Mouse (Mus musculus) forebrain, embryonic 14.5 days (tissue): ENCODE results near the gene Ccdc30. TPM values are rescaled to one million over a fixed set of nuclear protein-coding genes. Genes with fewer than 3 reads are reported as not detected.
"Not testable (repeated sequence)": the region's sequence is repeated elsewhere in the genome, so short reads cannot be mapped to it uniquely, and the experiment has no call there.

Experiments used
- ATAC-seq: fragments of 200-750 bp; cut with Nextera tagmentation; 2 replicates; pipeline ENCODE4 v1.8.0; 2017; ENCODE audit warnings: mild to moderate bottlenecking, moderate library complexity
- DNase-seq: peaks from one replicate; pipeline ENCODE4 v3.0.0-alpha.2; 2015; ENCODE audit warnings: low spot score
- H3K27ac ChIP-seq: fragments of 300-500 bp; sonication (generic); 2 replicates; pipeline ENCODE4 v1.5.1; 2014; ENCODE audit warnings: low read depth, mild to moderate bottlenecking, control low read depth, low read length, moderate library complexity
- H3K27me3 ChIP-seq: fragments of 300-500 bp; sonication (generic); replicated peaks from 2 replicates; pipeline ENCODE4 v1.6.1; 2014; ENCODE audit warnings: low read length, control low read depth, mixed read lengths; ENCODE audit not compliant: control insufficient read depth, insufficient read depth
- H3K36me3 ChIP-seq: fragments of 300-500 bp; sonication (generic); 2 replicates; pipeline ENCODE4 v1.6.1; 2014; ENCODE audit warnings: low read length, control low read depth; ENCODE audit not compliant: control insufficient read depth, insufficient read depth
- H3K4me1 ChIP-seq: fragments of 300-500 bp; sonication (generic); 2 replicates; pipeline ENCODE4 v1.6.1; 2014; ENCODE audit warnings: antibody characterized with exemption, low read length, control low read depth; ENCODE audit not compliant: control insufficient read depth, insufficient read depth
- H3K4me2 ChIP-seq: fragments of 300-500 bp; sonication (generic); 2 replicates; pipeline ENCODE4 v1.6.1; 2014; ENCODE audit warnings: mild to moderate bottlenecking, control low read depth, low read length
- H3K4me3 ChIP-seq: fragments of 300-500 bp; sonication (generic); 2 replicates; pipeline ENCODE4 v1.5.1; 2014; ENCODE audit warnings: low read depth, low read length, control low read depth
- H3K9ac ChIP-seq: fragments of 300-500 bp; sonication (generic); 2 replicates; pipeline ENCODE4 v1.6.1; 2014; ENCODE audit warnings: mild to moderate bottlenecking, low read length, control low read depth, moderate library complexity
- H3K9me3 ChIP-seq: fragments of 300-500 bp; sonication (generic); replicated peaks from 2 replicates; pipeline ENCODE4 v1.6.1; 2016; ENCODE audit warnings: low read length, control low read depth, mixed read lengths; ENCODE audit not compliant: control insufficient read depth
- WGBS: fragments of 180-500 bp; shearing (Covaris S2); extraction: QIAGEN DNeasy Blood & Tissue Kit; methylation state at CpG from one replicate; pipeline ENCODE4 v1.1.7; 2014; 5-methylcytosine and 5-hydroxymethylcytosine counted together
- polyA plus RNA-seq: library from polyadenylated mRNA; unstranded; fragments of >200 nt; fragmentation: Nextera tagmentation; extraction: Ambion mirVana; gene quantifications from 2 replicates; pipeline ENCODE4 v1.2.1, GENCODE M21; 2014

Gene Ccdc30
- polyA plus RNA-seq, 1 experiment from 2014 or later: 14.0 TPM

GRCm38 (mm10) chr4:119292771-119293573, 122.3 kb downstream of the Ccdc30 start:
- peak overlapping the region; percentile 81 for H3K4me2 ChIP-seq
- ATAC-seq (peak; percentile 27; the same call in 1 of the 2 replicates), DNase-seq (peak; percentile 87)
- H3K4me3 ChIP-seq: peak overlapping the region; percentile 92
- peaks cover 9% of the 10 kb centered on the region; the same call in 1 of the 2 replicates for H3K4me1 ChIP-seq
- no peaks in the 10 kb centered on the region for H3K27me3 ChIP-seq
- H3K9me3 ChIP-seq: no peaks in the 10 kb centered on the region
- peaks cover 10% of the 10 kb centered on the region; the same call in 1 of the 2 replicates for H3K36me3 ChIP-seq
- peak overlapping the region; percentile 90 for H3K9ac ChIP-seq
- WGBS: under 1% methylated on average over 24 of the region's 24 CpGs
- H3K27ac ChIP-seq: peak overlapping the region; percentile 82

GRCm38 (mm10) chr4:119291921-119292320, 123.4 kb downstream of the Ccdc30 start:
- Histone ChIP-seq H3K4me2 (peak overlapping the region; percentile 81), H3K4me1 (peaks cover 14% of the 10 kb centered on the region; the same call in 1 of the 2 replicates), H3K9me3 (no peaks in the 10 kb centered on the region), H3K27ac (no peak overlapping the region), H3K36me3 (peaks cover 17% of the 10 kb centered on the region), H3K4me3 (peak overlapping the region; percentile 92), H3K27me3 (no peaks in the 10 kb centered on the region), H3K9ac (peak overlapping the region; percentile 90; the same call in 1 of the 2 replicates)
- ATAC-seq (no peak), DNase-seq (no peak)
- 67% methylated on average over 1 of the region's 1 CpGs for WGBS

GRCm38 (mm10) chr4:119285336-119285735, 130.0 kb downstream of the Ccdc30 start:
- no peaks in the 10 kb centered on the region for H3K9me3 ChIP-seq
- no peak overlapping the region for H3K4me3 ChIP-seq
- H3K9ac ChIP-seq: no peak overlapping the region
- 81% methylated on average over 2 of the region's 2 CpGs for WGBS
- H3K4me1 ChIP-seq: peaks cover 8% of the 10 kb centered on the region; the same call in 1 of the 2 replicates
- DNase-seq (no peak), ATAC-seq (no peak)
- no peaks in the 10 kb centered on the region for H3K27me3 ChIP-seq
- no peak overlapping the region for H3K4me2 ChIP-seq
- peaks cover 65% of the 10 kb centered on the region for H3K36me3 ChIP-seq
- no peak overlapping the region for H3K27ac ChIP-seq

GRCm38 (mm10) chr4:119284861-119285260, 130.5 kb downstream of the Ccdc30 start:
- whole genome bisulfite sequencing: 92% methylated on average over 1 of the region's 1 CpGs

GRCm38 (mm10) chr4:119278784-119279183, 136.5 kb downstream of the Ccdc30 start:
- not testable (repeated sequence) for H3K9ac ChIP-seq, ATAC-seq, H3K4me3 ChIP-seq, H3K27me3 ChIP-seq, H3K4me1 ChIP-seq, H3K9me3 ChIP-seq, DNase-seq, H3K27ac ChIP-seq, H3K4me2 ChIP-seq
- H3K36me3 ChIP-seq: peaks cover 92% of the 10 kb centered on the region
- 87% methylated on average over 15 of the region's 15 CpGs for WGBS

More at GRCm38 (mm10) chr4:119284861-119285260, 130.5 kb downstream of the Ccdc30 start:
- ATAC-seq (no peak), DNase-seq (no peak)
- no peak overlapping the region for H3K27ac ChIP-seq
- H3K4me3 ChIP-seq: no peak overlapping the region
- no peaks in the 10 kb centered on the region for H3K27me3 ChIP-seq
- no peaks in the 10 kb centered on the region for H3K9me3 ChIP-seq
- no peak overlapping the region for H3K9ac ChIP-seq
- H3K36me3 ChIP-seq: peaks cover 70% of the 10 kb centered on the region
- no peak overlapping the region for H3K4me2 ChIP-seq
- H3K4me1 ChIP-seq: peaks cover 6% of the 10 kb centered on the region; the same call in 1 of the 2 replicates

- no peaks in the 10 kb centered on the region for H3K4me1 ChIP-seq
- DNase-seq: no peak
- H3K4me2 ChIP-seq: no peak overlapping the region
- H3K4me3 ChIP-seq: no peak overlapping the region
- no peak for ATAC-seq
- WGBS: 83% methylated on average over 2 of the region's 2 CpGs
- H3K36me3 ChIP-seq: peaks cover 92% of the 10 kb centered on the region
- H3K9me3 ChIP-seq: no peaks in the 10 kb centered on the region
- no peak overlapping the region for H3K27ac ChIP-seq
- H3K9ac ChIP-seq: no peak overlapping the region
- no peaks in the 10 kb centered on the region for H3K27me3 ChIP-seq
Observed at GRCm38 (mm10) chr4:119275726-119276125, 139.6 kb downstream of the Ccdc30 start.

GRCm38 (mm10) chr4:119275226-119275625, 140.1 kb downstream of the Ccdc30 start:
- H3K9ac ChIP-seq: no peak overlapping the region
- H3K4me2 ChIP-seq: no peak overlapping the region
- H3K9me3 ChIP-seq: no peaks in the 10 kb centered on the region
- ATAC-seq (no peak), DNase-seq (no peak)
- peaks cover 92% of the 10 kb centered on the region for H3K36me3 ChIP-seq
- 90% methylated on average over 2 of the region's 2 CpGs for WGBS
- no peak overlapping the region for H3K4me3 ChIP-seq
- no peaks in the 10 kb centered on the region for H3K4me1 ChIP-seq
- H3K27ac ChIP-seq: no peak overlapping the region
- no peaks in the 10 kb centered on the region for H3K27me3 ChIP-seq

GRCm38 (mm10) chr4:119274627-119275026, 140.7 kb downstream of the Ccdc30 start:
- no peaks in the 10 kb centered on the region for H3K9me3 ChIP-seq
- DNase-seq (no peak), ATAC-seq (no peak)
- no peak overlapping the region for H3K4me3 ChIP-seq
- H3K27ac ChIP-seq: no peak overlapping the region
- H3K4me2 ChIP-seq: no peak overlapping the region
- H3K9ac ChIP-seq: no peak overlapping the region
- WGBS: 83% methylated on average over 1 of the region's 1 CpGs
- H3K36me3 ChIP-seq: peaks cover 92% of the 10 kb centered on the region
- H3K4me1 ChIP-seq: no peaks in the 10 kb centered on the region
- H3K27me3 ChIP-seq: no peaks in the 10 kb centered on the region
